Mouse (Mus musculus): Measurements from ENCODE around the gene Arnt2. TPM values are rescaled to one million over a fixed set of nuclear protein-coding genes. Genes with fewer than 3 reads are reported as not detected.

The Arnt2 gene
- polyA plus RNA-seq, 1 experiment = not detected

- Histone ChIP-seq H3K4me3 (ENCODE audit: insufficient read depth, low read depth, low read length) (no peak overlapping the region), H3K4me1 (ENCODE audit: control insufficient read depth, insufficient read depth, low read length) (no peaks in the 10 kb centered on the region), H3K27ac (ENCODE audit: insufficient read depth, low read depth, low read length) (no peak overlapping the region)
- TF ChIP-seq CTCF (IDR thresholded peaks at IDR 0.05; ENCODE audit: insufficient read depth, low read depth, low read length) (no peak), POLR2A (IDR thresholded peaks at IDR 0.05; ENCODE audit: insufficient read depth, low read depth, low read length) (no peak)
- 92% methylated on average over 3 of the region's 3 CpGs for WGBS
These were observed 27.6 kb downstream of the Arnt2 start for GRCm38 (mm10) chr7:84382346-84382745.

DNA sequence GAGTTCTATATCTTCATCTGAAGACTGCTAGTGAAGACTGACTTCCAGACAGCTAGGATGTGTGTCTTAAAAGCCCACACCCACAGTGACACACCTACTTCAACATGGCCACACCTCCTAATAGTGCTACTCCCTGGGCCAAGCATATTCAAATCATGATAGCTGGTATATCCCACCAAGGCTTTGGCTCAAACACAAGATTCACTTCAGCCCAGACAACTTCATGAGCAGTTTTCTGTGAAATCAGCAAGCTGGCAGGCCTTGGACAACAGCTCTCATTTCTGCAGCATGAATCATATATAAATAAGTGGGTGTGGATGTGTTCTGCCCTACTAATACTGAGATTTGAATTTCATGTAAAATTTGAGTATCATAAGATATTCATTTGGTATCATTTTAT, 29.2 kb downstream of the Arnt2 start:
- H3K4me1 ChIP-seq (ENCODE audit: control insufficient read depth, insufficient read depth, low read length) = no peaks in the 10 kb centered on the region; the same call in 1 of the 2 replicates
- TF ChIP-seq CTCF (IDR thresholded peaks at IDR 0.05; ENCODE audit: insufficient read depth, low read depth, low read length) (no peak), POLR2A (IDR thresholded peaks at IDR 0.05; ENCODE audit: insufficient read depth, low read depth, low read length) (no peak)
- H3K4me3 ChIP-seq (ENCODE audit: insufficient read depth, low read depth, low read length) = no peak overlapping the region
- H3K27ac ChIP-seq (ENCODE audit: insufficient read depth, low read depth, low read length) = no peak overlapping the region

- no peak for TF ChIP-seq POLR2A (IDR thresholded peaks at IDR 0.05; ENCODE audit: insufficient read depth, low read depth, low read length)
- no peak for TF ChIP-seq CTCF (IDR thresholded peaks at IDR 0.05; ENCODE audit: insufficient read depth, low read depth, low read length)
These were observed 32.6 kb downstream of the Arnt2 start for GRCm38 (mm10) chr7:84377330-84377729.

GRCm38 (mm10) chr7:84373691-84374090, 36.3 kb downstream of the Arnt2 start:
- Histone ChIP-seq H3K4me3 (ENCODE audit: insufficient read depth, low read depth, low read length) (no peak overlapping the region), H3K27ac (ENCODE audit: insufficient read depth, low read depth, low read length) (no peak overlapping the region), H3K4me1 (ENCODE audit: control insufficient read depth, insufficient read depth, low read length) (no peaks in the 10 kb centered on the region; the same call in 1 of the 2 replicates)
- over 99% methylated on average over 4 of the region's 4 CpGs for WGBS
- TF ChIP-seq POLR2A (IDR thresholded peaks at IDR 0.05; ENCODE audit: insufficient read depth, low read depth, low read length) = no peak
- no peak for TF ChIP-seq CTCF (IDR thresholded peaks at IDR 0.05; ENCODE audit: insufficient read depth, low read depth, low read length)

More at GRCm38 (mm10) chr7:84377330-84377729, 32.6 kb downstream of the Arnt2 start:
- Histone ChIP-seq H3K4me1 (ENCODE audit: control insufficient read depth, insufficient read depth, low read length) (no peaks in the 10 kb centered on the region; the same call in 1 of the 2 replicates), H3K27ac (ENCODE audit: insufficient read depth, low read depth, low read length) (no peak overlapping the region), H3K4me3 (ENCODE audit: insufficient read depth, low read depth, low read length) (no peak overlapping the region)
- WGBS = 42% methylated on average over 5 of the region's 5 CpGs

GRCm38 (mm10) chr7:84372871-84373270, 37.1 kb downstream of the Arnt2 start:
- 100% methylated on average over 1 of the region's 1 CpGs for WGBS
- no peak overlapping the region for H3K4me3 ChIP-seq (ENCODE audit: insufficient read depth, low read depth, low read length)
- no peak overlapping the region for H3K27ac ChIP-seq (ENCODE audit: insufficient read depth, low read depth, low read length)
- TF ChIP-seq POLR2A (IDR thresholded peaks at IDR 0.05; ENCODE audit: insufficient read depth, low read depth, low read length) = no peak
- no peak for TF ChIP-seq CTCF (IDR thresholded peaks at IDR 0.05; ENCODE audit: insufficient read depth, low read depth, low read length)
- H3K4me1 ChIP-seq (ENCODE audit: control insufficient read depth, insufficient read depth, low read length) = no peaks in the 10 kb centered on the region; the same call in 1 of the 2 replicates

GRCm38 (mm10) chr7:84372280-84372679, 37.7 kb downstream of the Arnt2 start:
- TF ChIP-seq POLR2A (IDR thresholded peaks at IDR 0.05; ENCODE audit: insufficient read depth, low read depth, low read length) (no peak), CTCF (IDR thresholded peaks at IDR 0.05; ENCODE audit: insufficient read depth, low read depth, low read length) (no peak)
- WGBS = 63% methylated on average over 7 of the region's 7 CpGs
- H3K4me3 ChIP-seq (ENCODE audit: insufficient read depth, low read depth, low read length) = no peak overlapping the region
- H3K4me1 ChIP-seq (ENCODE audit: control insufficient read depth, insufficient read depth, low read length) = no peaks in the 10 kb centered on the region; the same call in 1 of the 2 replicates
- no peak overlapping the region for H3K27ac ChIP-seq (ENCODE audit: insufficient read depth, low read depth, low read length)

GRCm38 (mm10) chr7:84370911-84371592, 38.9 kb downstream of the Arnt2 start:
- Histone ChIP-seq H3K4me1 (ENCODE audit: control insufficient read depth, insufficient read depth, low read length) (peaks cover 5% of the 10 kb centered on the region), H3K4me3 (ENCODE audit: insufficient read depth, low read depth, low read length) (no peak overlapping the region), H3K27ac (ENCODE audit: insufficient read depth, low read depth, low read length) (no peak overlapping the region)
- TF ChIP-seq CTCF (IDR thresholded peaks at IDR 0.05; ENCODE audit: insufficient read depth, low read depth, low read length) = no peak
- TF ChIP-seq POLR2A (IDR thresholded peaks at IDR 0.05; ENCODE audit: insufficient read depth, low read depth, low read length) = no peak
- WGBS = 72% methylated on average over 6 of the region's 6 CpGs

GRCm38 (mm10) chr7:84366251-84366650, 43.7 kb downstream of the Arnt2 start:
- no peak overlapping the region for H3K4me3 ChIP-seq (ENCODE audit: insufficient read depth, low read depth, low read length)
- no peak overlapping the region for H3K27ac ChIP-seq (ENCODE audit: insufficient read depth, low read depth, low read length)
- 57% methylated on average over 4 of the region's 4 CpGs for WGBS
- TF ChIP-seq CTCF (IDR thresholded peaks at IDR 0.05; ENCODE audit: insufficient read depth, low read depth, low read length) (no peak), POLR2A (IDR thresholded peaks at IDR 0.05; ENCODE audit: insufficient read depth, low read depth, low read length) (no peak)
- peaks cover 12% of the 10 kb centered on the region for H3K4me1 ChIP-seq (ENCODE audit: control insufficient read depth, insufficient read depth, low read length)

GRCm38 (mm10) chr7:84362711-84363110, 47.3 kb downstream of the Arnt2 start:
- 58% methylated on average over 2 of the region's 2 CpGs for WGBS

More at GRCm38 (mm10) chr7:84362711-84363110, 47.3 kb downstream of the Arnt2 start:
- Histone ChIP-seq H3K4me1 (ENCODE audit: control insufficient read depth, insufficient read depth, low read length) (peaks cover 12% of the 10 kb centered on the region), H3K4me3 (ENCODE audit: insufficient read depth, low read depth, low read length) (no peak overlapping the region), H3K27ac (ENCODE audit: insufficient read depth, low read depth, low read length) (no peak overlapping the region)
- no peak for TF ChIP-seq CTCF (IDR thresholded peaks at IDR 0.05; ENCODE audit: insufficient read depth, low read depth, low read length)
- TF ChIP-seq POLR2A (IDR thresholded peaks at IDR 0.05; ENCODE audit: insufficient read depth, low read depth, low read length) = no peak

Data from olfactory bulb, adult 2 months (tissue).